Mouse (Mus musculus): ENCODE results near the gene Il34.

GRCm38 (mm10) chr8:110774047-110774446 lies 31.7 kb downstream of the Il34 start:
- TF ChIP-seq CTCF (IDR thresholded peaks at IDR 0.05; ENCODE audit: low read depth, low read length): no peak
- no peak for TF ChIP-seq POLR2A (IDR thresholded peaks at IDR 0.05; ENCODE audit: borderline replicate concordance, low read depth, low read length)
